Mouse (Mus musculus): Measurements from ENCODE around the gene Afg1l.

GRCm38 (mm10) chr10:42388181-42388580, 90.2 kb downstream of the Afg1l start:
- TF ChIP-seq CTCF (IDR thresholded peaks at IDR 0.05): no peak
- TF ChIP-seq EP300 (IDR thresholded peaks at IDR 0.05): no peak
